ENCODE assay signal across 8 mouse cellular contexts in the genomic region with DNA sequence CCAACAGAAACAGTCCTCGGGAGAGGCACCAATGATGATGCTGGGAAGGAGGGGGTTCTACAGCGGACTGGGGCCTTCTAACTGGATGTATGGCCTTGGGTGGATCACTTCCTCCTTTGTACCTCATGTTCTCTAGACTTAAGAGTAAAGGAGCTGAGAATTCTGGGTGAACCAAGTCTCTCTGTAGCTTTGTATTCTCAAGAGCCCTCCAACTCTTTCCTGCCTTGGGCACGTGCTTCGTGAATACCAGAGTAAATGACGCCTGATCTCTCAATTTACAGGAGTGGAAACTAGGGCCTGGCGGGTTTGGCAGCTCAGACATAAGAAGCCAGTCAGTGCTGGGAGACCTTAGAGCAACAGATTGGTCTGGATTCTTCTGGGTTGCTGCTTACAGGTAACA. TPM values are rescaled to one million over a fixed set of nuclear protein-coding genes. Genes with fewer than 3 reads are reported as not detected.
DNase-seq lines count a peak whose midpoint lies in the region; ATAC-seq and TF ChIP-seq lines count a peak whose summit lies in the region.

No protein-coding gene starts in this region.

- peaks cover 20% of the 10 kb centered on the region for H3K4me1 ChIP-seq in heart, embryonic 12.5 days (replicated peaks)
- H3K4me1 ChIP-seq in G1E (ENCODE audit: insufficient read depth, low read depth, low read length), result peaks cover 72% of the 10 kb centered on the region
- H3K4me1 ChIP-seq in embryonic fibroblast, embryonic 13.5 days (ENCODE audit: control insufficient read depth, insufficient read depth, low read length), result peaks cover 5% of the 10 kb centered on the region; the same call in 1 of the 2 replicates
- peaks cover 26% of the 10 kb centered on the region for H3K4me1 ChIP-seq in limb, embryonic 13.5 days
- H3K4me1 ChIP-seq in neural tube, embryonic 15.5 days, result peaks cover 34% of the 10 kb centered on the region

- no peak for TF ChIP-seq CTCF in G1E (IDR thresholded peaks at IDR 0.05; ENCODE audit: low read depth, low read length)
- TF ChIP-seq CTCF in embryonic fibroblast, embryonic 13.5 days (IDR thresholded peaks at IDR 0.05; ENCODE audit: borderline replicate concordance, insufficient read depth, low read length), result no peak

- no peak for ATAC-seq in heart, embryonic 12.5 days (ENCODE audit: insufficient number of reproducible peaks, low FRiP score)
- ATAC-seq in G1E (ENCODE audit: extremely low read depth, insufficient number of reproducible peaks, low FRiP score, poor library complexity, severe bottlenecking), result peak; percentile 55
- no peak for ATAC-seq in limb, embryonic 13.5 days (ENCODE audit: low FRiP score, low read depth)
- ATAC-seq in neural tube, embryonic 15.5 days (ENCODE audit: low FRiP score), result no peak

- WGBS in heart, embryonic 12.5 days, result 33% methylated on average over 6 of the region's 6 CpGs
- 19% methylated on average over 6 of the region's 6 CpGs for WGBS in limb, embryonic 13.5 days
- WGBS in neural tube, embryonic 15.5 days, result 29% methylated on average over 6 of the region's 6 CpGs

- H3K4me2 ChIP-seq in heart, embryonic 12.5 days, result peak overlapping the region; percentile 75
- peak overlapping the region; percentile 83 for H3K4me2 ChIP-seq in limb, embryonic 13.5 days (replicated peaks)
- peak overlapping the region; percentile 74 for H3K4me2 ChIP-seq in neural tube, embryonic 15.5 days

- H3K9ac ChIP-seq in heart, embryonic 12.5 days, result peak overlapping the region; percentile 86
- H3K9ac ChIP-seq in limb, embryonic 13.5 days, result peak overlapping the region; percentile 83
- H3K9ac ChIP-seq in neural tube, embryonic 15.5 days (replicated peaks), result peak overlapping the region; percentile 74

- H3K4me3 ChIP-seq in heart, embryonic 12.5 days, result peak overlapping the region; percentile 83
- H3K4me3 ChIP-seq in G1E (ENCODE audit: low read depth, low read length), result peak overlapping the region; percentile 75
- peak overlapping the region; percentile 66 for H3K4me3 ChIP-seq in embryonic fibroblast, embryonic 13.5 days (ENCODE audit: insufficient read depth, low read length)
- peak overlapping the region; percentile 80 for H3K4me3 ChIP-seq in limb, embryonic 13.5 days
- H3K4me3 ChIP-seq in neural tube, embryonic 15.5 days (replicated peaks), result peak overlapping the region; percentile 63

- H3K36me3 ChIP-seq in heart, embryonic 12.5 days, result peaks cover 21% of the 10 kb centered on the region
- H3K36me3 ChIP-seq in G1E (replicated peaks), result peaks cover 70% of the 10 kb centered on the region
- H3K36me3 ChIP-seq in limb, embryonic 13.5 days, result peaks cover 30% of the 10 kb centered on the region
- H3K36me3 ChIP-seq in neural tube, embryonic 15.5 days, result peaks cover 9% of the 10 kb centered on the region

- DNase-seq in heart, adult 18-20 months, result no peak
- DNase-seq in G1E (ENCODE audit: low spot score), result peak; percentile 73
- no peak for DNase-seq in right cerebral cortex, adult 18-20 months
- DNase-seq in layer of hippocampus, postnatal 14 days (ENCODE audit: low spot score in 2 of 2), result no peak

- H3K27me3 ChIP-seq in heart, embryonic 12.5 days (replicated peaks), result no peaks in the 10 kb centered on the region
- H3K27me3 ChIP-seq in G1E (ENCODE audit: insufficient read depth, low read length), result no peaks in the 10 kb centered on the region
- no peaks in the 10 kb centered on the region for H3K27me3 ChIP-seq in limb, embryonic 13.5 days
- no peaks in the 10 kb centered on the region for H3K27me3 ChIP-seq in neural tube, embryonic 15.5 days (replicated peaks)

- no peak overlapping the region for H3K27ac ChIP-seq in heart, embryonic 12.5 days (ENCODE audit: poor library complexity, severe bottlenecking)
- peak overlapping the region; percentile 22; the same call in 1 of the 2 replicates for H3K27ac ChIP-seq in embryonic fibroblast, embryonic 13.5 days (ENCODE audit: insufficient read depth, low read length)
- peak overlapping the region; percentile 83; the same call in 1 of the 2 replicates for H3K27ac ChIP-seq in limb, embryonic 13.5 days
- H3K27ac ChIP-seq in neural tube, embryonic 15.5 days (replicated peaks), result peak overlapping the region; percentile 80

- H3K9me3 ChIP-seq in heart, embryonic 12.5 days (replicated peaks), result no peaks in the 10 kb centered on the region
- H3K9me3 ChIP-seq in G1E (replicated peaks), result no peaks in the 10 kb centered on the region
- H3K9me3 ChIP-seq in limb, embryonic 13.5 days, result no peaks in the 10 kb centered on the region
- no peaks in the 10 kb centered on the region for H3K9me3 ChIP-seq in neural tube, embryonic 15.5 days (replicated peaks)

- no peak for TF ChIP-seq POLR2A in embryonic fibroblast, embryonic 13.5 days (IDR thresholded peaks at IDR 0.05; ENCODE audit: low read depth, low read length)

RNA-seq across cellular contexts. Expression of gene Chchd4, which starts 1.0 kb away (rescaled TPM):
- polyA plus RNA-seq in heart, embryonic 12.5 days (2016; fragmentation: Nextera tagmentation; extraction: Ambion mirVana), result 29.4 and 29.6 TPM in 2 replicates
- total RNA-seq in heart, adult 18-20 months (2021), result 10 to 100 TPM; 17.8 to 18.9 TPM
- 9.6 and 11.8 TPM in 2 replicates for total RNA-seq in G1E (2014; fragmentation: Nextera tagmentation)
- total RNA-seq in G1E (2017), result 19.3 and 22.1 TPM in 2 replicates
- polyA plus RNA-seq in G1E (2012), result 13.4 and 16.1 TPM in 2 replicates
- polyA plus RNA-seq in embryonic fibroblast, embryonic 13.5 days (2011; ENCODE audit: insufficient read length, low read depth, missing spikeins), result 5.3 and 5.8 TPM in 2 replicates
- 22.3 and 22.6 TPM in 2 replicates for polyA plus RNA-seq in limb, embryonic 13.5 days (2015; fragmentation: Nextera tagmentation; extraction: Ambion mirVana)
- 40.0 and 40.3 TPM in 2 replicates for polyA plus RNA-seq in neural tube, embryonic 15.5 days (2015; fragmentation: Nextera tagmentation; extraction: Ambion mirVana)
- total RNA-seq in layer of hippocampus, postnatal 14 days (2021), result 10 to 100 TPM; 17.5 to 17.6 TPM

RNA-seq across cellular contexts. Expression of gene Tmem43, which starts 1.2 kb away (rescaled TPM):
- polyA plus RNA-seq in heart, embryonic 12.5 days (2016; fragmentation: Nextera tagmentation; extraction: Ambion mirVana), result 33.0 and 35.4 TPM in 2 replicates
- 10 to 100 TPM; 24.5 to 25.7 TPM for total RNA-seq in heart, adult 18-20 months (2021)
- total RNA-seq in G1E (2014; fragmentation: Nextera tagmentation) (11.0 and 16.2 TPM in 2 replicates), G1E (2017) (21.0 and 24.3 TPM in 2 replicates)
- 1.5 and 2.3 TPM in 2 replicates for polyA plus RNA-seq in G1E (2012)
- 99.4 and 116 TPM in 2 replicates for polyA plus RNA-seq in embryonic fibroblast, embryonic 13.5 days (2011; ENCODE audit: insufficient read length, low read depth, missing spikeins)
- 61.2 and 64.4 TPM in 2 replicates for polyA plus RNA-seq in limb, embryonic 13.5 days (2015; fragmentation: Nextera tagmentation; extraction: Ambion mirVana)
- polyA plus RNA-seq in neural tube, embryonic 15.5 days (2015; fragmentation: Nextera tagmentation; extraction: Ambion mirVana), result 41.8 and 42.9 TPM in 2 replicates
- 10 to 100 TPM; 25.3 to 27.3 TPM for total RNA-seq in layer of hippocampus, postnatal 14 days (2021)

RNA-seq across cellular contexts. Expression of gene Xpc, which starts 43.4 kb away (rescaled TPM):
- polyA plus RNA-seq in heart, embryonic 12.5 days (2016; fragmentation: Nextera tagmentation; extraction: Ambion mirVana), result 13.4 and 14.4 TPM in 2 replicates
- total RNA-seq in heart, adult 18-20 months (2021), result 10 to 100 TPM; 10.0 TPM
- 5.8 TPM in 2 replicates for total RNA-seq in G1E (2014; fragmentation: Nextera tagmentation)
- 13.1 and 16.6 TPM in 2 replicates for total RNA-seq in G1E (2017)
- polyA plus RNA-seq in G1E (2012), result 6.8 and 7.9 TPM in 2 replicates
- 5.7 and 7.7 TPM in 2 replicates for polyA plus RNA-seq in embryonic fibroblast, embryonic 13.5 days (2011; ENCODE audit: insufficient read length, low read depth, missing spikeins)
- 19.9 and 21.7 TPM in 2 replicates for polyA plus RNA-seq in limb, embryonic 13.5 days (2015; fragmentation: Nextera tagmentation; extraction: Ambion mirVana)
- 16.5 and 17.4 TPM in 2 replicates for polyA plus RNA-seq in neural tube, embryonic 15.5 days (2015; fragmentation: Nextera tagmentation; extraction: Ambion mirVana)
- total RNA-seq in layer of hippocampus, postnatal 14 days (2021), result 10 to 100 TPM; 11.8 to 13.0 TPM

RNA-seq across cellular contexts. Expression of gene Lsm3, which starts 43.4 kb away (rescaled TPM):
- 178 and 181 TPM in 2 replicates for polyA plus RNA-seq in heart, embryonic 12.5 days (2016; fragmentation: Nextera tagmentation; extraction: Ambion mirVana)
- 10 to 100 TPM; 52.7 to 68.0 TPM for total RNA-seq in heart, adult 18-20 months (2021)
- total RNA-seq in G1E (2014; fragmentation: Nextera tagmentation) (41.3 and 47.4 TPM in 2 replicates), G1E (2017) (263 and 300 TPM in 2 replicates)
- polyA plus RNA-seq in G1E (2012), result 10.2 and 15.3 TPM in 2 replicates
- polyA plus RNA-seq in embryonic fibroblast, embryonic 13.5 days (2011; ENCODE audit: insufficient read length, low read depth, missing spikeins), result 70.3 and 96.0 TPM in 2 replicates
- 269 and 271 TPM in 2 replicates for polyA plus RNA-seq in limb, embryonic 13.5 days (2015; fragmentation: Nextera tagmentation; extraction: Ambion mirVana)
- polyA plus RNA-seq in neural tube, embryonic 15.5 days (2015; fragmentation: Nextera tagmentation; extraction: Ambion mirVana), result 147 and 168 TPM in 2 replicates
- total RNA-seq in layer of hippocampus, postnatal 14 days (2021), result 10 to 100 TPM; 39.5 to 41.7 TPM

Comparison
In these comparisons a context has a peak if more than half of its experiments do, and no peak if none do; other contexts are left out.
1. RNA of gene Tmem43, which starts 1.2 kb away (polyA plus RNA-seq): 99.4 to 116 TPM in embryonic fibroblast, embryonic 13.5 days, 61.2 to 64.4 TPM in limb, embryonic 13.5 days, 41.8 to 42.9 TPM in neural tube, embryonic 15.5 days and 33.0 to 35.4 TPM in heart, embryonic 12.5 days; 1.5 to 2.3 TPM in G1E; every median in the first group is over 10 times any median in the second.
2. Peak in every context shown above with its lines, with median percentiles within 50 percentile points of each other: H3K4me2 ChIP-seq, H3K4me3 ChIP-seq and H3K9ac ChIP-seq.